Mouse (Mus musculus) testis, adult 2 months (tissue): ENCODE results near the gene Gm28845.

Experiments
- CTCF ChIP-seq: fragments of 200-500 bp; IDR thresholded peaks from 2 replicates; pipeline ENCODE4 v1.5.1; 2012; ENCODE audit warnings: low read depth, mild to moderate bottlenecking, inconsistent platforms, low read length, moderate library complexity; ENCODE audit not compliant: control insufficient read depth, insufficient read depth, insufficient replicate concordance
- POLR2A ChIP-seq: fragments of 200-500 bp; IDR thresholded peaks from 2 replicates; pipeline ENCODE4 v1.6.1; 2012; ENCODE audit warnings: low read depth, mild to moderate bottlenecking, inconsistent platforms, low read length, moderate library complexity; ENCODE audit not compliant: control insufficient read depth

DNA sequence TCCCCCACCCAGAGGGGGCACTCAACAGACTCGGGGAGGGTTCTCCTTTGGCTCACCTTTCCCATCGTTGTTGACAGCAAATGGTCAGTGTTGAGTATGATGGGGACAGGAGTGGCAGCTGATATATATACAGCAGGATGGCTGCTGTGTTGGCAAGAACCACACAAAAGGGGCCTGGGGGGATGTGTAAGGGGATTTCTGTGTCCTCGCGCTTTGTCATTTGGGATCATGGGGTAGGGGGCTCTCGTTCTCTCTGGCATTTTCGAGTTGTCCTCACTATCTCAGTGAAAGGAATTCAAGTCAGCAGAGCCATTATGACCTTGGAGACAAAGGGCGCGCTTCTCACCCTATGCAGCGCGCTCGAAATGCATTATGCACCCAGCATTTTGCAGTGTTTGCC is 16.1 kb downstream of the Gm28845 start, which contains the start of gene Cryga:
- no peak for TF ChIP-seq CTCF
- TF ChIP-seq POLR2A, result no peak
